Comparison of ENCODE assay signal across 27 mouse cellular contexts in genomic region chr17:85443036-85443435, GRCm38 (mm10).
"Had no signal": no experiment of that assay in that cellular context is flagged by ENCODE, and none has a peak within 500 bp of the region (broad histone marks: within the 10 kb centered on the region; RNA-seq: fewer than 3 reads in every experiment).

No protein-coding gene starts in this region.

- H3K4me3 ChIP-seq: gastrocnemius, adult 2 months; heart, adult 2 months; heart, embryonic 13.5 days; heart, embryonic 15.5 days; hindbrain, embryonic 10.5 days; hindbrain, embryonic 12.5 days; intestine, embryonic 15.5 days; kidney, embryonic 15.5 days; limb, embryonic 13.5 days; limb, embryonic 15.5 days had no signal

- H3K36me3 ChIP-seq: heart, embryonic 13.5 days; heart, embryonic 15.5 days; hindbrain, embryonic 10.5 days; hindbrain, embryonic 12.5 days; intestine, embryonic 15.5 days; kidney, embryonic 15.5 days; limb, embryonic 13.5 days; limb, embryonic 15.5 days had no signal

- DNase-seq: gastrocnemius, adult 2 months; gastrocnemius, postnatal 10 days; gastrocnemius, postnatal 25 days; heart, adult 2 months; heart, postnatal 14 days; heart, postnatal 4 days; kidney, adult 18-20 months; kidney, adult 9 months; kidney, postnatal 14 days; kidney, postnatal 36 days; layer of hippocampus, adult 9-11 months; layer of hippocampus, postnatal 36 days; left cerebral cortex, postnatal 4 days had no signal

- H3K4me1 ChIP-seq: heart, embryonic 13.5 days; heart, embryonic 15.5 days; hindbrain, embryonic 10.5 days; hindbrain, embryonic 12.5 days; intestine, embryonic 15.5 days; kidney, embryonic 15.5 days; limb, embryonic 13.5 days; limb, embryonic 15.5 days had no signal

- H3K27me3 ChIP-seq: heart, embryonic 15.5 days; intestine, embryonic 15.5 days; kidney, embryonic 15.5 days; limb, embryonic 13.5 days; limb, embryonic 15.5 days had no signal

- H3K9ac ChIP-seq: heart, embryonic 13.5 days; heart, embryonic 15.5 days; hindbrain, embryonic 12.5 days; hindbrain, embryonic 14.5 days; intestine, embryonic 15.5 days; kidney, embryonic 15.5 days; limb, embryonic 13.5 days; limb, embryonic 15.5 days had no signal

- H3K27ac ChIP-seq: gastrocnemius, adult 2 months; heart, adult 2 months; heart, embryonic 13.5 days; heart, embryonic 15.5 days; hindbrain, embryonic 10.5 days; hindbrain, embryonic 12.5 days; hindbrain, embryonic 14.5 days; intestine, embryonic 15.5 days; kidney, embryonic 15.5 days; kidney, postnatal 0 days; limb, embryonic 13.5 days; limb, embryonic 15.5 days had no signal

- H3K9me3 ChIP-seq: heart, embryonic 13.5 days; heart, embryonic 15.5 days; hindbrain, embryonic 10.5 days; hindbrain, embryonic 12.5 days; intestine, embryonic 15.5 days; kidney, embryonic 15.5 days; limb, embryonic 13.5 days; limb, embryonic 15.5 days had no signal

- ATAC-seq: hindbrain, embryonic 16.5 days; inflammation-experienced regulatory T-cells, adult 6 months; intestine, embryonic 15.5 days; intestine, postnatal 0 days had no signal

- H3K4me2 ChIP-seq: heart, embryonic 11.5 days; heart, embryonic 13.5 days; heart, embryonic 15.5 days; hindbrain, embryonic 12.5 days; hindbrain, embryonic 14.5 days; intestine, embryonic 15.5 days; kidney, embryonic 15.5 days; limb, embryonic 13.5 days; limb, embryonic 15.5 days had no signal
